Mouse (Mus musculus) thymus, adult 2 months (tissue): Measurements from ENCODE around the gene Fdxacb1.

ENCODE experiments used
- CTCF ChIP-seq: fragments of 200-500 bp; IDR thresholded peaks from 2 replicates; pipeline ENCODE4 v1.5.1; 2012; ENCODE audit warnings: mild to moderate bottlenecking, control low read depth, low read length, moderate library complexity, borderline replicate concordance; ENCODE audit not compliant: control insufficient read depth, poor library complexity, insufficient read depth; ENCODE audit errors: extremely low read depth
- POLR2A ChIP-seq: fragments of 200-500 bp; IDR thresholded peaks from 2 replicates; pipeline ENCODE4 v1.6.1; 2012; ENCODE audit warnings: mild to moderate bottlenecking, low read length, control low read depth, moderate library complexity; ENCODE audit not compliant: control insufficient read depth, poor library complexity, insufficient read depth; ENCODE audit errors: extremely low read depth

DNA sequence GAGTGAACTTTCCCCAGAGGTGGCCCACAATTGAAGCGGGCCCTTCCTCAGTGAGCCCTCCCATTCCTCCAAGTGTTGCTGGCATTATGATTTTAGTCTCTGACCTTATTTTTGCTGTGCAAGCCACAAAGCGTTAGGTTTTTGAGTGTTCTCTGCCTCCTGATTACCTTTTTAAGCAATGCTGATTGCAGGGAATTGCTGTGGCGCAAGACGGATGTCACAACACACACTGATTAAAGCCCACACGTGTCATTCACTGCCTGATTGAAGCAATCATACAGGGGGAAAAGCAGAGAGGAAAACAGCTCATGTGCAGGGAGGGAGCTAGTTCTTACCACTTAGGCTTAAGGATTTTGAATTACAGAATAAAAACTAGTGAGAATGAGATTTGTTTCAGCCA, 30.3 kb downstream of the Fdxacb1 start:
- TF ChIP-seq CTCF (no peak), POLR2A (no peak)
